Mouse (Mus musculus) layer of hippocampus, postnatal 10 days (tissue): ENCODE measurements around the gene Ins2. TPM values are rescaled to one million over a fixed set of nuclear protein-coding genes. Genes with fewer than 3 reads are reported as not detected.

ENCODE experiments used
- DNase-seq, 2 experiments: peaks; one replicate each; pipeline ENCODE4 v3.0.0; 2021; ENCODE audit warnings: low spot score in 2 of 2
- total RNA-seq, 2 experiments: library from RNA; stranded (reverse); gene quantifications; 2 replicates each; pipeline ENCODE4 v1.2.3; 2021

Gene Ins2
- total RNA-seq, 2 experiments from 2014 or later = not detected

- no peak for DNase-seq
These were observed 78.6 kb downstream of the Ins2 start for GRCm38 (mm10) chr7:142664465-142665029.

GRCm38 (mm10) chr7:142663931-142664421 is 79.2 kb downstream of the Ins2 start:
- no peak for DNase-seq

- DNase-seq = no peak
These were observed 80.0 kb downstream of the Ins2 start for GRCm38 (mm10) chr7:142663151-142663550.

GRCm38 (mm10) chr7:142661811-142662210 is 81.4 kb downstream of the Ins2 start:
- no peak for DNase-seq

- DNase-seq = no peak
These were observed 82.1 kb downstream of the Ins2 start for GRCm38 (mm10) chr7:142661046-142661445.

- DNase-seq = no peak
These were observed 82.6 kb downstream of the Ins2 start for GRCm38 (mm10) chr7:142660651-142660945.

- no peak for DNase-seq
These were observed 83.2 kb downstream of the Ins2 start for GRCm38 (mm10) chr7:142659767-142660650.

- no peak for DNase-seq
These were observed 84.0 kb downstream of the Ins2 start for GRCm38 (mm10) chr7:142659181-142659681.

GRCm38 (mm10) chr7:142658681-142659180 is 84.5 kb downstream of the Ins2 start:
- DNase-seq = no peak

GRCm38 (mm10) chr7:142657821-142658614 is 85.2 kb downstream of the Ins2 start:
- no peak for DNase-seq

GRCm38 (mm10) chr7:142657341-142657791 is 85.8 kb downstream of the Ins2 start:
- no peak for DNase-seq

- DNase-seq = no peak
These were observed 87.1 kb downstream of the Ins2 start for GRCm38 (mm10) chr7:142656055-142656454.

- DNase-seq = no peak
These were observed 87.5 kb downstream of the Ins2 start for GRCm38 (mm10) chr7:142655633-142656032.

- no peak for DNase-seq
These were observed 89.5 kb downstream of the Ins2 start for GRCm38 (mm10) chr7:142653726-142654125.

GRCm38 (mm10) chr7:142646676-142647075 is 96.5 kb downstream of the Ins2 start:
- DNase-seq = no peak

- no peak for DNase-seq
These were observed 98.1 kb downstream of the Ins2 start for GRCm38 (mm10) chr7:142645045-142645444.

GRCm38 (mm10) chr7:142636178-142636577 is 107.0 kb downstream of the Ins2 start:
- no peak for DNase-seq

- DNase-seq = no peak
These were observed 112.5 kb downstream of the Ins2 start for GRCm38 (mm10) chr7:142630691-142631090.

- no peak for DNase-seq
These were observed 113.4 kb downstream of the Ins2 start for GRCm38 (mm10) chr7:142629806-142630205.
